Mouse (Mus musculus): Measurements from ENCODE around the gene Fam131c.

The Fam131c gene

GRCm38 (mm10) chr4:141387093-141387784 is 19.2 kb downstream of the Fam131c start:
- ChIA-PET CTCF (interaction anchor here (0.5 to 3.4 kb wide), 66 partner anchors 9 to 1994 kb away, joined by 3 to 33 read pairs (median 4); partner anchors contain the start of genes Clcnka (in 3 of the 4) and Slc25a34 (in 1 of the 4)), POLR2A (interaction anchor here in 3 of 4 experiments (0.6 to 2.0 kb wide), 11 partner anchors 19 to 189 kb away, joined by 3 to 9 read pairs (median 4); partner anchors contain the start of gene Fam131c (in 1 of the 3))

- ChIA-PET CTCF (interaction anchor here (0.5 to 3.4 kb wide), 67 partner anchors 8 to 1583 kb away, joined by 3 to 33 read pairs (median 3); partner anchors contain the start of genes Clcnka (in 3 of the 4) and Slc25a34 (in 1 of the 4)), POLR2A (interaction anchor here in 3 of 4 experiments (0.6 to 2.0 kb wide), 12 partner anchors 10 to 189 kb away, joined by 3 to 9 read pairs (median 4); partner anchors contain the start of genes Clcnka (in 1 of the 3) and Fam131c (in 1 of the 3))
Measured at GRCm38 (mm10) chr4:141387933-141388332, 19.9 kb downstream of the Fam131c start.

GRCm38 (mm10) chr4:141389366-141390150 is 21.5 kb downstream of the Fam131c start:
- ChIA-PET POLR2A (interaction anchor here (0.5 to 2.1 kb wide), 29 partner anchors 9 to 688 kb away, joined by 3 to 9 read pairs (median 3); partner anchors contain the start of gene Clcnka (in 1 of the 4)), CTCF (interaction anchor here (0.5 to 3.4 kb wide), 15 partner anchors 10 to 1110 kb away, joined by 3 to 33 read pairs (median 4); no protein-coding TSS in a partner anchor)

- ChIA-PET CTCF (no interaction called here), POLR2A (interaction anchor here in 1 of 4 experiments (1.0 to 1.2 kb wide), 2 partner anchors 9 to 371 kb away, joined by 3 read pairs; no protein-coding TSS in a partner anchor)
Measured at GRCm38 (mm10) chr4:141391293-141391692, 23.3 kb downstream of the Fam131c start.

GRCm38 (mm10) chr4:141394751-141395150 is 26.7 kb downstream of the Fam131c start:
- ChIA-PET POLR2A (interaction anchor here in 3 of 4 experiments (0.6 to 2.8 kb wide), 14 partner anchors 9 to 178 kb away, joined by 3 to 10 read pairs (median 4); no protein-coding TSS in a partner anchor), CTCF (interaction anchor here in 3 of 4 experiments (0.8 to 1.5 kb wide), 9 partner anchors 10 to 122 kb away, joined by 3 to 4 read pairs (median 3); no protein-coding TSS in a partner anchor)

- POLR2A ChIA-PET = interaction anchor here in 3 of 4 experiments (0.6 to 2.6 kb wide), 13 partner anchors 9 to 247 kb away, joined by 3 to 9 read pairs (median 3); no protein-coding TSS in a partner anchor
- CTCF ChIA-PET = interaction anchor here (0.6 to 3.7 kb wide), 10 partner anchors 10 to 115 kb away, joined by 3 to 17 read pairs (median 5); no protein-coding TSS in a partner anchor
Measured at GRCm38 (mm10) chr4:141397861-141398260, 29.8 kb downstream of the Fam131c start.

GRCm38 (mm10) chr4:141398545-141398944 is 30.5 kb downstream of the Fam131c start, which contains the start of gene Clcnka:
Clcnka (minus strand) TSS chr4:141398724.
- ChIA-PET POLR2A (interaction anchor here (0.6 to 2.6 kb wide), 11 partner anchors 9 to 246 kb away, joined by 3 to 9 read pairs (median 3); no protein-coding TSS in a partner anchor), CTCF (interaction anchor here (0.5 to 3.7 kb wide), 13 partner anchors 11 to 154 kb away, joined by 3 to 17 read pairs (median 5); no protein-coding TSS in a partner anchor)

GRCm38 (mm10) chr4:141400171-141400570 is 32.2 kb downstream of the Fam131c start:
- ChIA-PET CTCF (interaction anchor here in 3 of 4 experiments (0.6 to 3.7 kb wide), 11 partner anchors 10 to 233 kb away, joined by 3 to 17 read pairs (median 5); no protein-coding TSS in a partner anchor), POLR2A (interaction anchor here in 3 of 4 experiments (0.6 to 2.7 kb wide), 8 partner anchors 10 to 1567 kb away, joined by 3 to 6 read pairs (median 4); no protein-coding TSS in a partner anchor)

GRCm38 (mm10) chr4:141404518-141405313 is 36.7 kb downstream of the Fam131c start:
- POLR2A ChIA-PET = interaction anchor here in 3 of 4 experiments (0.9 to 7.9 kb wide), 30 partner anchors 10 to 172 kb away, joined by 3 to 65 read pairs (median 5); partner anchors contain the start of gene Hspb7 (in 2 of the 3)
- CTCF ChIA-PET = interaction anchor here (0.5 to 8.1 kb wide), 49 partner anchors 9 to 284 kb away, joined by 3 to 82 read pairs (median 4); partner anchors contain the start of gene Srarp (in 2 of the 4)

- ChIA-PET POLR2A (interaction anchor here in 3 of 4 experiments (0.9 to 7.9 kb wide), 20 partner anchors 15 to 171 kb away, joined by 3 to 65 read pairs (median 5); partner anchors contain the start of gene Hspb7 (in 2 of the 3)), CTCF (interaction anchor here (0.5 to 8.1 kb wide), 36 partner anchors 9 to 241 kb away, joined by 3 to 82 read pairs (median 5); partner anchors contain the start of gene Srarp (in 2 of the 4))
Measured at GRCm38 (mm10) chr4:141405314-141405622, 37.2 kb downstream of the Fam131c start.

GRCm38 (mm10) chr4:141406516-141407299 is 38.7 kb downstream of the Fam131c start:
- ChIA-PET POLR2A (interaction anchor here in 3 of 4 experiments (0.6 to 7.9 kb wide), 23 partner anchors 8 to 191 kb away, joined by 3 to 65 read pairs (median 5); partner anchors contain the start of genes Clcnka (in 1 of the 3) and Srarp (in 1 of the 3)), CTCF (interaction anchor here (0.5 to 8.1 kb wide), 27 partner anchors 14 to 451 kb away, joined by 3 to 82 read pairs (median 4); partner anchors contain the start of genes Hspb7 (in 1 of the 4) and Tmem82 (in 1 of the 4))

GRCm38 (mm10) chr4:141408577-141408976 is 40.6 kb downstream of the Fam131c start:
- ChIA-PET POLR2A (interaction anchor here in 3 of 4 experiments (0.6 to 7.9 kb wide), 7 partner anchors 18 to 165 kb away, joined by 3 to 65 read pairs (median 6); no protein-coding TSS in a partner anchor), CTCF (interaction anchor here (0.6 to 8.1 kb wide), 8 partner anchors 16 to 167 kb away, joined by 3 to 82 read pairs (median 4); no protein-coding TSS in a partner anchor)

GRCm38 (mm10) chr4:141411430-141411992 is 43.5 kb downstream of the Fam131c start:
- CTCF ChIA-PET = interaction anchor here (0.6 to 2.2 kb wide), 83 partner anchors 9 to 468 kb away, joined by 3 to 39 read pairs (median 4); partner anchors contain the start of genes Hspb7 (in 4 of the 4), Clcnka (in 2 of the 4), Srarp (in 1 of the 4) and Tmem82 (in 1 of the 4)

GRCm38 (mm10) chr4:141415924-141416323 is 47.9 kb downstream of the Fam131c start, which contains the start of gene Clcnkb:
Clcnkb (minus strand) TSS chr4:141416014.
- ChIA-PET CTCF (interaction anchor here in 2 of 4 experiments (0.7 to 1.0 kb wide), 2 partner anchors 49 to 394 kb away, joined by 3 to 5 read pairs; no protein-coding TSS in a partner anchor), POLR2A (interaction anchor here in 2 of 4 experiments (0.6 to 2.4 kb wide), 7 partner anchors 9 to 156 kb away, joined by 3 to 22 read pairs (median 4); no protein-coding TSS in a partner anchor)

More at GRCm38 (mm10) chr4:141411430-141411992, 43.5 kb downstream of the Fam131c start:
- POLR2A ChIA-PET = interaction anchor here (0.5 to 2.3 kb wide), 20 partner anchors 9 to 165 kb away, joined by 3 to 30 read pairs (median 3); partner anchors contain the start of gene Hspb7 (in 3 of the 4)
